Mouse (Mus musculus): ENCODE measurements around the gene Steap3. TPM values are rescaled to one million over a fixed set of nuclear protein-coding genes. Genes with fewer than 3 reads are reported as not detected.

The Steap3 gene
- polyA plus RNA-seq, 1 experiment from 2014 or later: 19.9 TPM

DNA sequence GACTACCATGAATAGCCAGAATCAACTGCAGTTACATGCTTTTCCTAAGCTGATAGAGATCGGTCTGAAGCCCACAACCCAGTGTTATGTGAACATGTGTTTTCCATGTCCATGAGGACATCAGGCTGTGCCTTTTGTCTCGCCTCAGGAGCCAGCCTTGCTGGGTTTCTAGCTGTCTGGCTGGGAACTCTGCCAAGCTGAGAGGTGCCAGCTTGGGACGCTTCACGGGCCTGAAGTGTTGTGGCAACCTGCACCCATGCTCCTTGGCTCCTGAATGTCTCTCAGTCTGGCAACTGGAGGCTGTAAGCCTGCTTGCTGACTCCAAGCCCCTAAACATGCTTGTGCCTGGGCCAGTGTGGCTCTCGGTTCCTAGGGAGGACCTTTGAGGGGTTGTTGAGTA lies 130.0 kb downstream of the Steap3 start:
- no peaks in the 10 kb centered on the region for H3K36me3 ChIP-seq (ENCODE audit: control insufficient read depth, insufficient read depth)

More for the DNA sequence above, 130.0 kb downstream of the Steap3 start:
- H3K4me2 ChIP-seq (ENCODE audit: low read depth, low read length): no peak overlapping the region
- no peak overlapping the region for H3K9ac ChIP-seq (ENCODE audit: low read length)
- no peaks in the 10 kb centered on the region for H3K27me3 ChIP-seq (ENCODE audit: control insufficient read depth, insufficient read depth, low read length)
- no peaks in the 10 kb centered on the region for H3K9me3 ChIP-seq (replicated peaks; ENCODE audit: control insufficient read depth, low read length)
- peaks cover 4% of the 10 kb centered on the region for H3K4me1 ChIP-seq (ENCODE audit: control insufficient read depth, insufficient read depth, low read length)
- peak; percentile 52; the same call in 1 of the 2 replicates for ATAC-seq (replicated peaks; ENCODE audit: extremely low read depth, insufficient read depth, low FRiP score)
- 45% methylated on average over 5 of the region's 5 CpGs for WGBS
- H3K27ac ChIP-seq (ENCODE audit: low read length): no peak overlapping the region
- no peak overlapping the region for H3K4me3 ChIP-seq (ENCODE audit: low read length)

Other genes with a start within 250 kb of the Steap3 start
- 10.2 and 10.4 TPM in 2 replicates for gene Tmem37, start 198.6 kb downstream of the Steap3 start, polyA plus RNA-seq (2015; fragmentation: Nextera tagmentation; extraction: Ambion mirVana)
- 676 and 692 TPM in 2 replicates for gene Dbi, start 151.6 kb downstream of the Steap3 start, polyA plus RNA-seq (2015; fragmentation: Nextera tagmentation; extraction: Ambion mirVana)
- gene 3110009E18Rik, start 151.5 kb downstream of the Steap3 start, polyA plus RNA-seq (2015; fragmentation: Nextera tagmentation; extraction: Ambion mirVana): 8.1 and 11.7 TPM in 2 replicates
- not detected in 2 replicates for gene C1ql2, start 67.9 kb upstream of the Steap3 start, polyA plus RNA-seq (2015; fragmentation: Nextera tagmentation; extraction: Ambion mirVana)
- gene Marco, start 232.3 kb upstream of the Steap3 start, polyA plus RNA-seq (2015; fragmentation: Nextera tagmentation; extraction: Ambion mirVana): 0.09 and 0.10 TPM in 2 replicates

All from heart, embryonic 16.5 days (tissue).